Mouse (Mus musculus): ENCODE data around the gene Sgo2b. TPM values are rescaled to one million over a fixed set of nuclear protein-coding genes. Genes with fewer than 3 reads are reported as not detected.
"Not testable (repeated sequence)": the region's sequence is repeated elsewhere in the genome, so short reads cannot be mapped to it uniquely, and the experiment has no call there.

Gene Sgo2b
- total RNA-seq (2017), result not detected in 3 replicates

GRCm38 (mm10) chr8:63951626-63952377, at the start of gene Sgo2b:
Gene Sgo2b (minus strand): TSS chr8:63952248.
- ATAC-seq (replicated peaks; ENCODE audit: insufficient number of reproducible peaks, low FRiP score, low TSS enrichment, poor library complexity, severe bottlenecking), result no peak

- not testable (repeated sequence) for ATAC-seq (replicated peaks; ENCODE audit: insufficient number of reproducible peaks, low FRiP score, low TSS enrichment, poor library complexity, severe bottlenecking)
Measured at GRCm38 (mm10) chr8:63970612-63971391, 18.8 kb upstream of the Sgo2b start.

GRCm38 (mm10) chr8:63961032-63961785, 9.2 kb upstream of the Sgo2b start:
- ATAC-seq (replicated peaks; ENCODE audit: insufficient number of reproducible peaks, low FRiP score, low TSS enrichment, poor library complexity, severe bottlenecking), result no peak

DNA sequence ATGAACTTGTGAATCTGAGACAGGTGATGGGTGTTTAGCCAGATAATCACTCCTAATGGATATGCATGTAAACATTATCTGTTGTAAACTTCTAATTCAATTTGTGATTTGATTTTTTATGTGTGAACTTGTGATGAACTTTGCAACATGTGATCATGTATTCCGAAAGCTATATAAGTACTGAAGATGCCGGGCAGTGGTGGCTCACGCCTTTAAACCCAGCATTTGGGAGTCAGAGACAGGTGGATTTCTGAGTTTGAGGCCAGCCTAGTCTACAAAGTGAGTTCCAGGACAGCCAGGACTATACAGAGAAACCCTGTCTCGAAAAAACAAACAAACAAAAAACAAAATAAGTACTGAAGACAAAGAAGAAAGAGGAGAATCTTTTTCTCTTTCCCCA, 1.8 kb upstream of the Sgo2b start:
- ATAC-seq (replicated peaks; ENCODE audit: insufficient number of reproducible peaks, low FRiP score, low TSS enrichment, poor library complexity, severe bottlenecking), result not testable (repeated sequence)

DNA sequence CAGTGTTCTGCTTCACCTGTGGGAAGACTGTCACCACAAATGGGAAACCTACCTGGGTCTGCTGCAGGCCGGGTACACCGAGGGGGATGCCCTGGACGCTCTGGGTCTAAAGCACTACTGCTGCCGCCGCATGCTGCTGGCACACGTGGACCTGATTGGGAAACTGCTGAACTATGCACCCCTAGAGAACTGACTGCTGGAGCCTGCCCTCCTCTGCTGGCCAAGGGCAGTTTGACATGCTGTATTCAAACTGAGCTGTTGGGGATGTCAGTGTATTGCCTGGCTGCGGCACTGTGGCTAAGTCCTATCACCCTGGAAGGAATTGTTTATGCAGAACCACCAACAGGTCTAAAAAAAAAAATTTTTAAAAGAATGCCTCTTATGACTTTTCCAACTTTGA, 18.9 kb downstream of the Sgo2b start:
- no peak for ATAC-seq (replicated peaks; ENCODE audit: insufficient number of reproducible peaks, low FRiP score, low TSS enrichment, poor library complexity, severe bottlenecking)

GRCm38 (mm10) chr8:63929301-63930097, 22.5 kb downstream of the Sgo2b start:
- ATAC-seq (replicated peaks; ENCODE audit: insufficient number of reproducible peaks, low FRiP score, low TSS enrichment, poor library complexity, severe bottlenecking), result no peak

DNA sequence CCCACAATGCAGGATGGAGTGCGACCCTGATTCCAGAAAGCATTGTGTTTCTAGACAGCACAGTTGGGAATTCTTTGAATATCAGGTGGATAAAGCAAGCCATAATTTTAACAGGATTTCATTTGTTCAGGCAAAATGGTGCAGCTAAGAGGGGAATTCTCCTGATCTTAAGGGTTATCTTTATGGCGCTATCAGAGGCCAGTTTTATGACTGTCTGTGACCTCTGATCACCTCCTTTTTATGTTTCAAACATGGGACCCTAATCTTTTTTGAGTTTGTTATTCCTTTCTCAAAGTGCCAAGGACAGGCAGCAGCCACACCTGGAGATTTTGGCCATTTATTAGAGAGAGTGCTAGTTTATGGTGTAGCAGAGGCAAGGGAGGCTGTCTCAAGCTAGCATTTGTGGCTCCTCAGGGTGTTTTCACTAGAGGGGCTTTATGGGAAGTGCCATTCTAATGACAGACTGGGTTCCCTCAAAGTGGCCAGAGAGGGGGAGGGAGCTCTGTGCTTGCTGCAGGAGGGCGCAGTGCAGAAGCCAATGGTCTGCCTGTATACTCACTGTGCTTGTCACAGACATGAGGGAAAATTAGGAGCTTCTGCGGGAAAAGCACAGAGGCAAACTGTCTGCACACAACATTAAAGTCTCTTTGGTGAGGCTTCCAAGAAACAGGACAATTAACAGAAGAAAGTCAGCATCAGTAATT, 30.6 kb downstream of the Sgo2b start:
- no peak for ATAC-seq (replicated peaks; ENCODE audit: insufficient number of reproducible peaks, low FRiP score, low TSS enrichment, poor library complexity, severe bottlenecking)

GRCm38 (mm10) chr8:63895096-63895495, 57.0 kb downstream of the Sgo2b start:
- no peak for ATAC-seq (replicated peaks; ENCODE audit: insufficient number of reproducible peaks, low FRiP score, low TSS enrichment, poor library complexity, severe bottlenecking)

- no peak for ATAC-seq (replicated peaks; ENCODE audit: insufficient number of reproducible peaks, low FRiP score, low TSS enrichment, poor library complexity, severe bottlenecking)
Measured at GRCm38 (mm10) chr8:63878353-63878752, 73.7 kb downstream of the Sgo2b start.

- no peak for ATAC-seq (replicated peaks; ENCODE audit: insufficient number of reproducible peaks, low FRiP score, low TSS enrichment, poor library complexity, severe bottlenecking)
Measured at GRCm38 (mm10) chr8:63877393-63877792, 74.7 kb downstream of the Sgo2b start.

- no peak for ATAC-seq (replicated peaks; ENCODE audit: insufficient number of reproducible peaks, low FRiP score, low TSS enrichment, poor library complexity, severe bottlenecking)
Measured at GRCm38 (mm10) chr8:63876949-63877348, 75.1 kb downstream of the Sgo2b start.

Data from monocyte, adult 5-6 weeks (primary cell).